Mouse (Mus musculus) left cerebral cortex, postnatal 4 days (tissue): ENCODE data around the gene Scgb1b15. TPM values are rescaled to one million over a fixed set of nuclear protein-coding genes. Genes with fewer than 3 reads are reported as not detected.
"Not testable (repeated sequence)": the region's sequence is repeated elsewhere in the genome, so short reads cannot be mapped to it uniquely, and the experiment has no call there.

Experiments used
- DNase-seq: peaks from one replicate; pipeline ENCODE4 v3.0.0-alpha.2; 2022
- intact Hi-C: fragments of 180-260 bp; cut with DNase I; formaldehyde crosslinking; loops from one replicate; pipeline ENCODE4 v1.15.1; 2025
- total RNA-seq, 2 experiments: library from RNA; stranded (reverse); gene quantifications; 2 replicates each; pipeline ENCODE4 v1.2.3; 2021

Gene Scgb1b15
- total RNA-seq = not detected

GRCm38 (mm10) chr7:32836254-32836653, at the start of gene Scgb1b15:
Scgb1b15 (plus strand) TSS chr7:32836554.
- intact Hi-C loops = not testable (repeated sequence)

GRCm38 (mm10) chr7:32829562-32829961, 6.8 kb upstream of the Scgb1b15 start, which contains the start of gene Scgb2b15:
Scgb2b15 (minus strand) TSS chr7:32829662.
- intact Hi-C loops = not testable (repeated sequence)

More at GRCm38 (mm10) chr7:32836254-32836653, at the start of gene Scgb1b15:
- not testable (repeated sequence) for DNase-seq

More at GRCm38 (mm10) chr7:32829562-32829961, 6.8 kb upstream of the Scgb1b15 start, which contains the start of gene Scgb2b15:
- not testable (repeated sequence) for DNase-seq

Other genes with a start within 250 kb of the Scgb1b15 start
- not detected for gene Scgb2b15, start 6.9 kb upstream of the Scgb1b15 start, total RNA-seq
- gene Scgb2b17, start 220.0 kb downstream of the Scgb1b15 start, total RNA-seq = not detected
- not detected for gene Scgb1b17, start 226.9 kb downstream of the Scgb1b15 start, total RNA-seq